Mouse (Mus musculus) heart, embryonic 12.5 days (tissue): Measurements from ENCODE around the gene Rho. TPM values are rescaled to one million over a fixed set of nuclear protein-coding genes. Genes with fewer than 3 reads are reported as not detected.
A peak's percentile ranks its signal among the peaks of the same experiment; 100 is the strongest.

Source experiments
- ATAC-seq: fragments of 200-750 bp; cut with Nextera tagmentation; 2 replicates; pipeline ENCODE4 v1.8.0; 2017; ENCODE audit warnings: moderate TSS enrichment, moderate library complexity; ENCODE audit not compliant: insufficient number of reproducible peaks, low FRiP score
- H3K27ac ChIP-seq: fragments of 300-500 bp; sonication (generic); 2 replicates; pipeline ENCODE4 v1.5.1; 2016; ENCODE audit warnings: mild to moderate bottlenecking, moderate library complexity; ENCODE audit not compliant: poor library complexity, severe bottlenecking
- H3K27me3 ChIP-seq: fragments of 300-500 bp; sonication (generic); replicated peaks from 2 replicates; pipeline ENCODE4 v1.6.1; 2016; ENCODE audit warnings: mild to moderate bottlenecking, moderate library complexity
- H3K36me3 ChIP-seq: fragments of 300-500 bp; sonication (generic); 2 replicates; pipeline ENCODE4 v1.6.1; 2016; ENCODE audit warnings: mild to moderate bottlenecking, moderate library complexity
- H3K4me1 ChIP-seq: fragments of 300-500 bp; sonication (generic); replicated peaks from 2 replicates; pipeline ENCODE4 v1.6.1; 2016; ENCODE audit warnings: mild to moderate bottlenecking
- H3K4me2 ChIP-seq: fragments of 300-500 bp; sonication (generic); 2 replicates; pipeline ENCODE4 v1.6.1; 2016; ENCODE audit warnings: mild to moderate bottlenecking, moderate library complexity
- H3K4me3 ChIP-seq: fragments of 300-500 bp; sonication (generic); 2 replicates; pipeline ENCODE4 v1.5.1; 2016; ENCODE audit warnings: mild to moderate bottlenecking
- H3K9ac ChIP-seq: fragments of 300-500 bp; sonication (generic); 2 replicates; pipeline ENCODE4 v1.6.1; 2016; ENCODE audit warnings: mild to moderate bottlenecking, moderate library complexity
- H3K9me3 ChIP-seq: fragments of 300-500 bp; sonication (generic); replicated peaks from 2 replicates; pipeline ENCODE4 v1.6.1; 2016; ENCODE audit warnings: mild to moderate bottlenecking, moderate library complexity
- WGBS: fragments of 180-500 bp; shearing (Covaris S2); methylation state at CpG from one replicate; pipeline ENCODE4 v1.1.7; 2016; 5-methylcytosine and 5-hydroxymethylcytosine counted together
- polyA plus RNA-seq: library from polyadenylated mRNA; unstranded; fragments of >200 nt; fragmentation: Nextera tagmentation; extraction: Ambion mirVana; gene quantifications from 2 replicates; pipeline ENCODE4 v1.2.1, GENCODE M21; 2016

Gene Rho
- polyA plus RNA-seq, 1 experiment from 2014 or later: 0.13 TPM

DNA sequence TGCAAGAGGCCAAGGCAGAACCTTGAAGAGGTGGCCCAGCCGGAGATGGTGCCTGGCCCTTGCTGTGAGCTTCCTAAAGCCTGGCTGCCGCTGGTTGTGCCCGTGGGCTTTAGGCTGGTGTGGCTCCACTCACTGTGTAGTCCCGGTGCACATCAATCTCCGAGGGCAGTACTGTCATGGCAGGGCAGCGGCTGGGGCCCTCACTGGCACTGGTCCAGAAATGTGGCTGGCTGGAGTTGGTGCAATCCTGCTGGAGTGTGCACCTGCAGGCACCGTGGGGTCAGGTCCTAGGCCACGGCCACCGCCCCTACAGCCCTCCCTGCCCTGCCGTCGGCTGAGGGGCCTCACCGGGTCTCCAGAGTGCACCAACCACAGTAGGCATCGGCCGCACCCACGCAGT, 46.3 kb downstream of the Rho start:
- Histone ChIP-seq H3K27me3 (no peaks in the 10 kb centered on the region), H3K4me3 (no peak overlapping the region), H3K4me2 (no peak overlapping the region), H3K9ac (no peak overlapping the region), H3K9me3 (no peaks in the 10 kb centered on the region), H3K4me1 (peaks cover 53% of the 10 kb centered on the region), H3K36me3 (peaks cover 37% of the 10 kb centered on the region), H3K27ac (no peak overlapping the region)
- no peak; the same call in 1 of the 2 replicates for ATAC-seq
- 88% methylated on average over 15 of the region's 15 CpGs for WGBS

DNA sequence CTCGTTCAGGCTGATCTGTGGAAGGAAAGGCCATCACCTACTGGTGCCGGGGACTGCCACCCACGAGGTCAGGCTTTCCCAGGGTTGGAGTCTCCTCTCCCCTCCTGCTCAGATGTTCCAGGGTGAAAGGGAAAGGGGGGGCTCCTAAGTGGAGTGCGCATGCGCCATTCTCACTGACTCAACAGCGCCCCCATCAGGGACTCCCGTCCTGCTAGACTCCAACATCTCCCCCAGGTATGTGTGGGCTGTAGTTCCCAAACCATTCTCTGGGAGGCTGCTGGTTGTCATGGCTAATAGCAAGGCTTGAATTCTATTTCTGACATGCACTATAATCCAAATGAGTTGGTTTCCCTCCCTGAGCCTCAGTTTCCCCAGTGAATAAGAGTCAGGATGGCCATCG, 47.0 kb downstream of the Rho start:
- WGBS: 61% methylated on average over 8 of the region's 8 CpGs
- no peak overlapping the region for H3K27ac ChIP-seq
- H3K27me3 ChIP-seq: no peaks in the 10 kb centered on the region
- no peak overlapping the region for H3K4me2 ChIP-seq
- no peaks in the 10 kb centered on the region for H3K9me3 ChIP-seq
- H3K4me3 ChIP-seq: no peak overlapping the region
- peaks cover 37% of the 10 kb centered on the region for H3K36me3 ChIP-seq
- no peak overlapping the region for H3K9ac ChIP-seq
- H3K4me1 ChIP-seq: peaks cover 56% of the 10 kb centered on the region
- ATAC-seq: no peak; the same call in 1 of the 2 replicates

- Histone ChIP-seq H3K9ac (no peak overlapping the region), H3K4me3 (no peak overlapping the region), H3K9me3 (no peaks in the 10 kb centered on the region), H3K27me3 (no peaks in the 10 kb centered on the region), H3K27ac (0 out of 2 replicates have a peak overlapping the region, but pooled peaks have one; percentile 15), H3K36me3 (peaks cover 11% of the 10 kb centered on the region), H3K4me1 (peaks cover 85% of the 10 kb centered on the region), H3K4me2 (no peak overlapping the region)
- ATAC-seq: no peak
- WGBS: 72% methylated on average over 7 of the region's 7 CpGs
Observed at GRCm38 (mm10) chr6:115982889-115983288, 51.3 kb downstream of the Rho start.

DNA sequence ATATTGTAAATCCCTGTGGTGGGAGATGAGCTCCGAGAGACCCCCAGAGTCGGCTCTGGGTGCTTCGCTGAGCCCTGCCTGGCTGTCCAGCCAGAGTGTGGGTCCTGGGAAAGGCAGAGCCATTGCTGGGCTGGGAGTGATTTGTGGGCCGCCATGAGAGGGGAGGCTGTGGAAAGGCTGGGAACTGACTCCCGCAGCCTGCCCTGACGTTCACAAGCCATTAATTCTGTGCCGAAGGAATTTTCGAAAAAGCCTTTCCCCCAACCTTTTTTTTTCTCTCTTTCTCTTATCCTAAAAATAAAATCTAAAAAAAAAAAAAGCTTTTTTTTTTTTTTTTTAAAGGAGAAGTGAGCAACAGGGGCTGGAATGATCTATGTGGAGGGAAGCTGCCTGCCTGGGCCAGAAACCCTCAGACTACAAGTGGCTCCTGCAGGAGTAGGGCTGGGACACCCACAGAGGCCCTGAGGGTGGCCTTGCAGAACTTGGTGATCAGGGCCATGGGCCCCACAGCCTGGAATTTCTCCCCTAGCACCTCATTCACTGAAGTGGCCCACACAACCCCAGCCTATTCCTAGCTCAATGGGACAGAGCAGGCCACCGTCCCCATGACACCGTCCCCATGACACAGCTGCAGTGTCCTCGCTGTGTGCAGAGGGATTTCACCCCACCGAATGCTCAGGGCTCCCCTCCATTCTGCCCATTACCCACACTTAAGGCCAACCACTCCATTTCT, 51.9 kb downstream of the Rho start:
- H3K4me1 ChIP-seq: peaks cover 81% of the 10 kb centered on the region
- 56% methylated on average over 12 of the region's 12 CpGs for WGBS

GRCm38 (mm10) chr6:115984580-115984979, 53.0 kb downstream of the Rho start:
- Histone ChIP-seq H3K9me3 (no peaks in the 10 kb centered on the region), H3K4me1 (peaks cover 81% of the 10 kb centered on the region), H3K9ac (0 out of 2 replicates have a peak overlapping the region, but pooled peaks have one; percentile 11), H3K36me3 (peaks cover 4% of the 10 kb centered on the region; the same call in 1 of the 2 replicates), H3K27me3 (no peaks in the 10 kb centered on the region), H3K4me3 (no peak overlapping the region), H3K27ac (no peak overlapping the region), H3K4me2 (peak overlapping the region; percentile 75)
- no peak for ATAC-seq
- 75% methylated on average over 7 of the region's 7 CpGs for WGBS

More for the DNA sequence above, 51.9 kb downstream of the Rho start:
- no peaks in the 10 kb centered on the region for H3K27me3 ChIP-seq
- H3K4me3 ChIP-seq: no peak overlapping the region
- H3K36me3 ChIP-seq: peaks cover 6% of the 10 kb centered on the region
- H3K4me2 ChIP-seq: peak overlapping the region; percentile 12
- peak overlapping the region; percentile 53 for H3K27ac ChIP-seq
- 0 out of 2 replicates have a peak overlapping the region, but pooled peaks have one; percentile 11 for H3K9ac ChIP-seq
- ATAC-seq: no peak
- H3K9me3 ChIP-seq: no peaks in the 10 kb centered on the region

GRCm38 (mm10) chr6:115985622-115986021, 54.1 kb downstream of the Rho start:
- Histone ChIP-seq H3K36me3 (no peaks in the 10 kb centered on the region), H3K4me3 (no peak overlapping the region), H3K27ac (no peak overlapping the region), H3K4me1 (peaks cover 75% of the 10 kb centered on the region), H3K9ac (peak overlapping the region; percentile 48), H3K9me3 (no peaks in the 10 kb centered on the region), H3K4me2 (peak overlapping the region; percentile 75), H3K27me3 (no peaks in the 10 kb centered on the region)
- ATAC-seq: no peak
- 47% methylated on average over 9 of the region's 9 CpGs for WGBS

- Histone ChIP-seq H3K27me3 (no peaks in the 10 kb centered on the region), H3K9me3 (no peaks in the 10 kb centered on the region), H3K4me1 (peaks cover 76% of the 10 kb centered on the region), H3K27ac (no peak overlapping the region), H3K4me2 (peak overlapping the region; percentile 75), H3K36me3 (no peaks in the 10 kb centered on the region), H3K4me3 (peak overlapping the region; percentile 4; the same call in 1 of the 2 replicates), H3K9ac (peak overlapping the region; percentile 44)
- no peak for ATAC-seq
- 49% methylated on average over 12 of the region's 12 CpGs for WGBS
Observed at GRCm38 (mm10) chr6:115986472-115987095, 55.0 kb downstream of the Rho start.

DNA sequence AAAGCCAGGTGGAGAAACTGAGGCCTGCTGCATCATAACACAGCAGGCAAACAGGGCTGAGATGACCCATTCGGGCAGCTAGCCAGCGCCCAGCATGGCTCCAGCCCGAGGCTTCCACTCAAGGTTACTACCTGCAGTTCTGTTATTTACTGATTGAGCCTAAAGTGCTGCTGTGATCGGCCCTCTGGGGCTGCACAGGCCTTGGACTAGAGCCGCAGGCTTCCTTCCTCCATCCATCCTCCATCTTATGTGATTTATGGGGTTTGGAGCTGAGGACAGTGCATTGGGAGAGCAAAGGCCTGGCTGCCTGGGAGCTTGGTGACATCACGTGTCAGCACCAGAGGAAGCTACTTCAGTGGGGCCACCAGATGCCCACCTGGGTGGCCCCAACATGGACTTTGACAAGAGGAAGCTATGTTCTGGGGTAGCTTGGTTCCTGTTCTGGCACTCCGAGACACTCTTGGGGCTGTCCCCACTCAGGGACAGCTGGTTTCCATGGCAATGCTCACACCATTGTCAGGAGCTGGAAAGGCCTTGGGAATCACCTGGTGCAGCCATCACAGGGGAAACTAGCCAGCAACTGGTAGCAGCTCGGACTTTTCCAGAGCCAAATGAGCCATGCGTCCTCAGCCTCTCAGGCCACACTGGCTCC, 55.7 kb downstream of the Rho start:
- 64% methylated on average over 9 of the region's 9 CpGs for WGBS
- ATAC-seq: no peak
- H3K36me3 ChIP-seq: no peaks in the 10 kb centered on the region
- H3K9me3 ChIP-seq: no peaks in the 10 kb centered on the region
- no peaks in the 10 kb centered on the region for H3K27me3 ChIP-seq
- H3K9ac ChIP-seq: peak overlapping the region; percentile 44; the same call in 1 of the 2 replicates
- peak overlapping the region; percentile 75 for H3K4me2 ChIP-seq
- peaks cover 81% of the 10 kb centered on the region for H3K4me1 ChIP-seq
- H3K27ac ChIP-seq: no peak overlapping the region
- peak overlapping the region; percentile 4; the same call in 1 of the 2 replicates for H3K4me3 ChIP-seq

GRCm38 (mm10) chr6:115989032-115989431, 57.5 kb downstream of the Rho start:
- Histone ChIP-seq H3K9ac (peak overlapping the region; percentile 82), H3K27me3 (peaks cover 15% of the 10 kb centered on the region), H3K9me3 (no peaks in the 10 kb centered on the region), H3K4me3 (peak overlapping the region; percentile 58), H3K4me2 (peak overlapping the region; percentile 75), H3K36me3 (no peaks in the 10 kb centered on the region), H3K4me1 (peaks cover 79% of the 10 kb centered on the region), H3K27ac (no peak overlapping the region)
- ATAC-seq: no peak
- 73% methylated on average over 5 of the region's 5 CpGs for WGBS

GRCm38 (mm10) chr6:115989607-115990006, 58.1 kb downstream of the Rho start:
- Histone ChIP-seq H3K4me1 (peaks cover 78% of the 10 kb centered on the region), H3K9me3 (peaks cover 4% of the 10 kb centered on the region), H3K4me2 (peak overlapping the region; percentile 75), H3K27ac (no peak overlapping the region), H3K9ac (peak overlapping the region; percentile 82), H3K36me3 (no peaks in the 10 kb centered on the region), H3K4me3 (peak overlapping the region; percentile 58), H3K27me3 (peaks cover 20% of the 10 kb centered on the region)
- ATAC-seq: no peak
- 76% methylated on average over 4 of the region's 4 CpGs for WGBS
